Mouse (Mus musculus): ENCODE results near the gene Vps33a. TPM values are rescaled to one million over a fixed set of nuclear protein-coding genes. Genes with fewer than 3 reads are reported as not detected.

Vps33a gene
- polyA plus RNA-seq (2016; fragmentation: Nextera tagmentation; extraction: Ambion mirVana): 41.4 and 43.7 TPM in 2 replicates

DNA sequence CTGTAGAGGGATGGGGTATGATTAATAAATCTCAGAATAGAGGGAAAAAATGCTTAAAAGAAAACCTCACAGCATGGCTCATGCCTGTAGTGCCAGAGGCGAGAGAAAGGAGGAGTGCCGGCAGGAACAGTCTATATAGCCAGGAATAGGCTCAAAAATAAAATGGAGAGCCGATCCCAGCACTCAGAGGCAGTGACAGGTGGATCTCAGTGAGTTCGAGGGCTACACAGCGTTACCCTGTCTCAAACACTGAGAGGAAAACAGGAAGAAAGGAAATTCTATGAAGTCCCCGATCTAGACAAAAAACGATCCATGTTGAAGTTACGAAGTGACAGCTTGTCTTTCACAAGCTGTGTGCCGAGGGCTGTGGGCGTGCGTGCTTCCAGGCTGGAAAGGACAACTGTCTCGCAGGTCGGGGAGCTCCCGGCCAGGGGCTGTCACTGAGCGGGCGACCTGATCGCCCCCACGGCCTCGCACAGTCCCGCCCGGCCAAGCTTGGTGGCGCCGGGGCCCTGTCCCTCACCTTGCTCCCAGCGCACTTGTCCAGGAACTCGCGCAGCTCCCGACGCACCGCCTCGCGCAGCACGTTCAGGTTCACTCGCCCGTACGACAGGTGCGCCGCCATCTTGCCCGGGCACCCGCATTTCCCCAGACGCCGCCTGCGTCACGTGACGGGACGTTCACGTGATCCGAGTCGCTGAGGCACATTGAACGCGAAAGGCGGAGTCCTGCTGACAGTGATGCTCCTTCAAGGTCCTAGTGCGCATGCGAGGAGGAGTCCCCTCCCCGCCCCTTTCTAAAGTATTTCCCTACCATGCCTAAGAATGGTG is at the start of gene Vps33a:
Gene Vps33a, minus strand, starts transcription at position 682 of the 830 bp plus-strand sequence.
- H3K4me3 ChIP-seq: peak within 1 kb of the TSS; percentile 92
- no peaks in the 10 kb centered on the region for H3K27me3 ChIP-seq
- ATAC-seq (ENCODE audit: low FRiP score): peak; percentile 89
- peak within 1 kb of the TSS; percentile 87 for H3K9ac ChIP-seq
- no peaks in the 10 kb centered on the region for H3K9me3 ChIP-seq (replicated peaks)
- H3K36me3 ChIP-seq: peaks cover 37% of the 10 kb centered on the region
- peak within 1 kb of the TSS; percentile 77 for H3K27ac ChIP-seq
- peak within 1 kb of the TSS; percentile 90 for H3K4me2 ChIP-seq (replicated peaks)
- under 1% methylated on average over 54 of the region's 54 CpGs for WGBS
- peaks cover 9% of the 10 kb centered on the region for H3K4me1 ChIP-seq

- Histone ChIP-seq H3K36me3 (peaks cover 51% of the 10 kb centered on the region), H3K9me3 (replicated peaks) (no peaks in the 10 kb centered on the region), H3K4me1 (no peaks in the 10 kb centered on the region), H3K27ac (no peak overlapping the region), H3K9ac (no peak overlapping the region), H3K27me3 (no peaks in the 10 kb centered on the region), H3K4me2 (replicated peaks) (no peak overlapping the region), H3K4me3 (no peak overlapping the region)
- ATAC-seq (ENCODE audit: low FRiP score): no peak
- 52% methylated on average over 13 of the region's 13 CpGs for WGBS
Observed at GRCm38 (mm10) chr5:123622421-123622820, 49.6 kb upstream of the Vps33a start.

- Histone ChIP-seq H3K4me1 (no peaks in the 10 kb centered on the region), H3K36me3 (peaks cover 63% of the 10 kb centered on the region), H3K27me3 (no peaks in the 10 kb centered on the region), H3K4me3 (no peak overlapping the region), H3K27ac (no peak overlapping the region), H3K9ac (no peak overlapping the region), H3K9me3 (replicated peaks) (no peaks in the 10 kb centered on the region), H3K4me2 (replicated peaks) (no peak overlapping the region)
- 87% methylated on average over 2 of the region's 2 CpGs for WGBS
- ATAC-seq (ENCODE audit: low FRiP score): no peak
Observed at GRCm38 (mm10) chr5:123618558-123618957, 45.7 kb upstream of the Vps33a start.

GRCm38 (mm10) chr5:123614246-123614645 is 41.4 kb upstream of the Vps33a start:
- H3K4me3 ChIP-seq: no peak overlapping the region
- 94% methylated on average over 24 of the region's 24 CpGs for WGBS
- H3K9ac ChIP-seq: no peak overlapping the region
- no peaks in the 10 kb centered on the region for H3K27me3 ChIP-seq
- no peaks in the 10 kb centered on the region for H3K4me1 ChIP-seq
- no peak for ATAC-seq (ENCODE audit: low FRiP score)
- no peak overlapping the region for H3K27ac ChIP-seq
- peaks cover 68% of the 10 kb centered on the region for H3K36me3 ChIP-seq
- no peak overlapping the region for H3K4me2 ChIP-seq (replicated peaks)
- H3K9me3 ChIP-seq (replicated peaks): no peaks in the 10 kb centered on the region

DNA sequence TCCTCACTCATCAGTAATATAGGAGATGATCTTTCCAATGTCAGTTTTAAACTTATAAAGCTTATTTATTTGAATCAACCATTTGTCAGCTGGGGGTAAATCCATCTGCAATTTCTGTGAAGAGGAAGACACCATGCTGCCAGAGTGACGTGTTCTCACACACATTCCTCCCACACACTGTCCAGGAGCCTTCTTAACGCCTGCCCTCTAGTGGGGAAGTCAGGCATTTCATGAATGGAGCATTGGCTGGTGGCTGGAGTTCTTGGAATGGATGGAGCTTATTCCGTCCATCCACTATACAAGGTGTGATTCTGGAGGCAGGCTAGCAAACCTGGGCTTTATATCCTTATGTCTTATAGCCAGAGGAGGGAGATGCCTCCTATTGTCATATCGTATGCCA is 37.0 kb upstream of the Vps33a start:
- Histone ChIP-seq H3K4me1 (no peaks in the 10 kb centered on the region), H3K36me3 (peaks cover 81% of the 10 kb centered on the region), H3K4me3 (no peak overlapping the region), H3K4me2 (replicated peaks) (no peak overlapping the region), H3K9me3 (replicated peaks) (no peaks in the 10 kb centered on the region), H3K9ac (no peak overlapping the region), H3K27ac (no peak overlapping the region), H3K27me3 (no peaks in the 10 kb centered on the region)
- no peak for ATAC-seq (ENCODE audit: low FRiP score)
- 33% methylated on average over 4 of the region's 4 CpGs for WGBS

GRCm38 (mm10) chr5:123609416-123609815 is 36.6 kb upstream of the Vps33a start:
- Histone ChIP-seq H3K27me3 (no peaks in the 10 kb centered on the region), H3K4me2 (replicated peaks) (no peak overlapping the region), H3K4me1 (no peaks in the 10 kb centered on the region), H3K36me3 (peaks cover 78% of the 10 kb centered on the region), H3K4me3 (no peak overlapping the region), H3K9ac (no peak overlapping the region), H3K9me3 (replicated peaks) (no peaks in the 10 kb centered on the region), H3K27ac (no peak overlapping the region)
- 98% methylated on average over 7 of the region's 7 CpGs for WGBS
- no peak for ATAC-seq (ENCODE audit: low FRiP score)

DNA sequence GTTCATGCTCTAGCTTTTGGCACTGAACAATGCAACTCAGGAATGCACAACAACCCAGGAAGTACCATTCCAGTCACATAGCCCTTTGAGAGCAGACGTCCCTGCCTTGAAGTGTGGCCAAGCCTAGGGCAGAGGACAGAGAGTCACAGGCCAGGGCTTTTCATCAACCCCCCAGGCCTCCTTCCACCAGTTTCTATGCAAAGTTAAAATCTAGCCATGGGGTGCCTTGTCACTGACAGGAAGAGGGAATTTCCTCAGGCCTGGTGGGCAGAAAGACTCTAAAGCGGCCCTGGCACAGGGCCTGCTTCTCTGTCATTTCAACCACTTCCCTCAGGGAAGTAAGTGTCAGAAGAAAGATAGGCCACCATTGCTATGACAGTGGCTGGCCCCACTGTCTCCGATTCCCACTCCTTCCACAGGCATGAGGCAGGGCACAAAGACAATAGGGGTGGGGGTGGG is 34.4 kb upstream of the Vps33a start:
- peaks cover 71% of the 10 kb centered on the region for H3K36me3 ChIP-seq
- no peaks in the 10 kb centered on the region for H3K4me1 ChIP-seq
- no peak overlapping the region for H3K27ac ChIP-seq
- no peaks in the 10 kb centered on the region for H3K27me3 ChIP-seq
- H3K9me3 ChIP-seq (replicated peaks): no peaks in the 10 kb centered on the region
- no peak overlapping the region for H3K4me2 ChIP-seq (replicated peaks)
- no peak overlapping the region for H3K4me3 ChIP-seq
- H3K9ac ChIP-seq: no peak overlapping the region
- 58% methylated on average over 3 of the region's 3 CpGs for WGBS
- ATAC-seq (ENCODE audit: low FRiP score): no peak

DNA sequence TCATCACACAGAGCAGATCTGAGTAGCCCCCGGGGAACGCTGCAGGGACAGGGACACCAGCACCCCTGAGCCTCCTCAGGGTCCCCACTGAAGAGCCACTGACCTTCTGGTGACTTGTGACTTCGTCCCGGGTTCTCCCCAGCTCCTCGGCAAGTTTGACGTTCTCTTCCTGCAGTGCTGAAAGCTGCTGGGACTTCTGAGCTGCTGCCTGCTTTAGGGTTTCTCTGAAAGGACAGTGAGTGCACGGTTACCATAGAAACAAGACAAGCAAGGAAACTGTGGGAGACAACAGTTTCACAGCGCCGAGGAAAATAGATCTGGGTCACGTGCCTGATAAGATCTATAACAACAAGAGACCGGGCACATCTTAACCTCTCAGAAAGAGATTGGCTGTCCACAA is 30.7 kb upstream of the Vps33a start:
- no peak overlapping the region for H3K4me2 ChIP-seq (replicated peaks)
- no peaks in the 10 kb centered on the region for H3K9me3 ChIP-seq (replicated peaks)
- H3K27ac ChIP-seq: no peak overlapping the region
- no peaks in the 10 kb centered on the region for H3K27me3 ChIP-seq
- no peak for ATAC-seq (ENCODE audit: low FRiP score)
- H3K4me1 ChIP-seq: no peaks in the 10 kb centered on the region
- H3K36me3 ChIP-seq: peaks cover 74% of the 10 kb centered on the region
- no peak overlapping the region for H3K9ac ChIP-seq
- WGBS: 40% methylated on average over 11 of the region's 11 CpGs
- H3K4me3 ChIP-seq: no peak overlapping the region

DNA sequence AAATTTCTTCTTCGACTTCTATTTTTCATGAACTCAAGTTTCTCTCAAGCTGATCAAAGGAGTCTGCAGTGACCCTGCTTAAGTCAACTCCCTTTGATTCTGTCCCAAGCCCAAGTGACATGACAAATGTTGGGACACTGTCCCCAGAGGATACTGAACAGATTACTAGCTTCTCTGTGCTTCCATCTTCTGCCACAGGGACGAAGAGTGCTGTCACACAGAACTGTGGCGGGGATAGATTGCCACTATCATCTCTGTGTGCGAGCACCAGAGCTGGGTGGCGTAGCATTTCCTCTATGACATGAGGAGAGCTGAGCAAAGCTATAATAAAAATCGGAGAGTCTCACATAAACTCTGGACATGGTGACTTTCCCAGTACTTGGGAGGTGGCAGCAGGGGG is 29.3 kb upstream of the Vps33a start:
- no peak for ATAC-seq (ENCODE audit: low FRiP score)
- Histone ChIP-seq H3K9ac (no peak overlapping the region), H3K4me2 (replicated peaks) (no peak overlapping the region), H3K27ac (no peak overlapping the region), H3K36me3 (peaks cover 70% of the 10 kb centered on the region), H3K9me3 (replicated peaks) (no peaks in the 10 kb centered on the region), H3K27me3 (no peaks in the 10 kb centered on the region), H3K4me1 (no peaks in the 10 kb centered on the region), H3K4me3 (no peak overlapping the region)
- WGBS: 85% methylated on average over 6 of the region's 6 CpGs

DNA sequence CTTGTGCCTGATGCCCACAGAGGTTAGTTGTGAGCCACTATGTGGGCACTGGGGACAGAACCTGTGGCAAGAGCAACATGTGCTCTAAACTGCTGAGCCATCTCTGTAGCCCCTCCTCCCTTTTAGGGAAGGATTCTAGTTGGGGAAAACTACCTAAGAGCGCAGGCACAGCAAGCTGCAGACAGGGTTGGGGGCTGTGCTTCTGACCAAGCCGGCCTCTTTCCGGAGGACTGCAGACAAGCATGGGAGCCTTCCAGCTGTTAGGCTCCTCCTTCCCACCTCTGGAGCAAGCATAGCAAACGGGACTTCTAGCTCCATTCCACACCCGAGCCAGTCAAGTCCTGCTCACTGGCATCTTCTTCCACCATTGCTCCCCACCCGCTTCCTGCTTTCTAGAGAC is 26.5 kb upstream of the Vps33a start:
- no peak overlapping the region for H3K4me3 ChIP-seq
- 52% methylated on average over 6 of the region's 6 CpGs for WGBS
- peaks cover 55% of the 10 kb centered on the region for H3K36me3 ChIP-seq
- H3K27ac ChIP-seq: no peak overlapping the region
- no peak for ATAC-seq (ENCODE audit: low FRiP score)
- H3K9me3 ChIP-seq (replicated peaks): no peaks in the 10 kb centered on the region
- no peaks in the 10 kb centered on the region for H3K27me3 ChIP-seq
- H3K4me1 ChIP-seq: no peaks in the 10 kb centered on the region
- H3K9ac ChIP-seq: no peak overlapping the region
- no peak overlapping the region for H3K4me2 ChIP-seq (replicated peaks)

DNA sequence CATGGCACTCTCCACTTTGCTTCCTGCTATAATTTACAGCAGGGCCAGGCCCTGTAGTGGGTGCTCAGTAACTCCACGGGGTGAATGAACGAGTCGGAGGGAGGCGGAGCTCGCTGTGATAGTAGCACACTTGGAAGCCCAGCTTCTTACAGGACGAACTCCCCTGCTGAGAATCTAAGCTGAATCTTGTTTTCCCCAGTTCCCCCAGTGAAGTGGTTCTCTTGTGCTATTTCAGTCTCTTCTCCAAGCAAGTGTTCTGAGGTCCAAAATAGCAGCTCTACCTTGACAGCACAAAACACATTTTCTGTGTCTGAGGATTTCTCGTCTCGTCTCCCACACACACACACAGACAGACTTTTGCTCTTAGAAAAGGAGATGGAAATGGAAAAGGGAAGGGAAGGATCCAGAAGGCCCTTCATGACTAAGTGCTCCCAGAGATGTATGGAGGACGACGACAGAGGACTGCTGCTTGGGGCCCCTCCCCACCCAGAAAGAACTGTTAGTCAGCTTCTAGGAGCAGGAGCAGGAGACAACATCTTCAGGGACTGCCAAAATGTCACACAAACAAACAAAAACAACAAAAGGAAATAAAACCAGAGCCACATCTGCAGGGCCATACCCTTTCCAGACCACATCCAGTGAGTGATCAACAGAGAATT is 20.9 kb upstream of the Vps33a start:
- ATAC-seq (ENCODE audit: low FRiP score): no peak
- H3K9ac ChIP-seq: no peak overlapping the region
- no peak overlapping the region for H3K27ac ChIP-seq
- H3K4me1 ChIP-seq: no peaks in the 10 kb centered on the region
- 82% methylated on average over 10 of the region's 10 CpGs for WGBS
- H3K4me2 ChIP-seq (replicated peaks): no peak overlapping the region
- no peaks in the 10 kb centered on the region for H3K27me3 ChIP-seq
- H3K4me3 ChIP-seq: no peak overlapping the region
- H3K9me3 ChIP-seq (replicated peaks): no peaks in the 10 kb centered on the region
- peaks cover 58% of the 10 kb centered on the region for H3K36me3 ChIP-seq

DNA sequence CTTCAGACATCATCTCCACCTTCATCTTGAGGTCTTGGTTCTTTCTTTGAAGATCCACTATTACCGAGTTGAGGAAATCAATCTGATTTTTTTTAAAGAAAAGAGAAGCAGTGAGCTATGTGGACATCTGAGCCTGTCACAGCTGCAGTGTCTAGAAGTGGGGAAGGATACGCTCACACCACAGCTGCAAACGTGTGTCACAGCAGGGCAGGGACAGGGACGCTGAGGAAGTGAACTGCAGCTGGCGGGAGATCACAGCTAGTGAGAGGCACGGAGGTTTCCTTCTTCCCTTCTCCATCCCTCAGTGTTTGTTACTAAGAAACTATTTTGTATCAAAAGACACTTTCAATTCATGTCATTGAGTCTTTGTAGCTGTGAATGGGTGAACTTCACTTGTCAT is 7.2 kb upstream of the Vps33a start:
- Histone ChIP-seq H3K4me2 (replicated peaks) (no peak overlapping the region), H3K27ac (no peak overlapping the region), H3K4me1 (no peaks in the 10 kb centered on the region), H3K9ac (no peak overlapping the region), H3K9me3 (replicated peaks) (no peaks in the 10 kb centered on the region), H3K36me3 (peaks cover 57% of the 10 kb centered on the region), H3K4me3 (no peak overlapping the region), H3K27me3 (no peaks in the 10 kb centered on the region)
- WGBS: 81% methylated on average over 6 of the region's 6 CpGs
- no peak for ATAC-seq (ENCODE audit: low FRiP score)
